Mouse (Mus musculus) heart, adult 2 months (tissue): Measurements from ENCODE around the gene Sptb. TPM values are rescaled to one million over a fixed set of nuclear protein-coding genes. Genes with fewer than 3 reads are reported as not detected.

Source experiments
- DNase-seq, 2 experiments: peaks; one replicate each; pipeline ENCODE4 v3.0.0; 2021
- H3K27ac ChIP-seq: fragments of 200-600 bp; 2 replicates; pipeline ENCODE4 v1.8.1; 2022
- H3K27me3 ChIP-seq: fragments of 200-500 bp; 2 replicates; pipeline ENCODE4 v1.6.1; 2012; ENCODE audit warnings: mild to moderate bottlenecking, low read length, inconsistent platforms, mixed read lengths; ENCODE audit not compliant: control insufficient read depth, insufficient read depth
- H3K36me3 ChIP-seq: fragments of 200-500 bp; 2 replicates; pipeline ENCODE4 v1.6.1; 2012; ENCODE audit warnings: low read length, inconsistent platforms; ENCODE audit not compliant: control insufficient read depth, insufficient read depth
- H3K4me1 ChIP-seq: fragments of 200-500 bp; 2 replicates; pipeline ENCODE4 v1.6.1; 2011; ENCODE audit warnings: low read length; ENCODE audit not compliant: control insufficient read depth, insufficient read depth
- H3K4me3 ChIP-seq: fragments of 200-600 bp; 2 replicates; pipeline ENCODE4 v1.8.1; 2022
- H3K79me2 ChIP-seq: fragments of 200-500 bp; replicated peaks from 2 replicates; pipeline ENCODE4 v1.6.1; 2012; ENCODE audit warnings: mild to moderate bottlenecking, inconsistent platforms, low read length, moderate library complexity, mixed read lengths; ENCODE audit not compliant: control insufficient read depth, insufficient read depth
- H3K9ac ChIP-seq: fragments of 200-500 bp; 2 replicates; pipeline ENCODE4 v1.6.1; 2012; ENCODE audit warnings: low read depth, mild to moderate bottlenecking, control low read depth, inconsistent platforms, low read length, mixed read lengths
- CTCF ChIP-seq: fragments of 200-600 bp; IDR thresholded peaks from 2 replicates; pipeline ENCODE4 v1.8.1; 2022; ENCODE audit warnings: antibody characterized with exemption, mild to moderate bottlenecking, moderate library complexity
- EP300 ChIP-seq: fragments of 200-500 bp; IDR thresholded peaks from 2 replicates; pipeline ENCODE4 v1.6.1; 2011; ENCODE audit warnings: low read depth, low read length, control low read depth; ENCODE audit not compliant: insufficient read depth
- POLR2A ChIP-seq: fragments of 200-500 bp; IDR thresholded peaks from 2 replicates; pipeline ENCODE4 v1.6.1; 2011; ENCODE audit warnings: mild to moderate bottlenecking, low read depth, low read length, control low read depth; ENCODE audit not compliant: insufficient read depth
- WGBS: fragments of 180-500 bp; shearing (Covaris S2); methylation state at CpG from one replicate; pipeline ENCODE4 v1.1.7; 2018; 5-methylcytosine and 5-hydroxymethylcytosine counted together
- intact Hi-C: fragments of 180-260 bp; cut with DNase I; formaldehyde crosslinking; loops from one replicate; pipeline ENCODE4 v1.15.1; 2025
- long read RNA-seq: library from polyadenylated mRNA; stranded (forward); transcript quantifications from one replicate; pipeline ENCODE4 v2.0.0, GENCODE M21; 2021
- polyA plus RNA-seq: library from polyadenylated mRNA; depleted of rRNA; stranded (reverse); fragments of >200 nt; gene quantifications from 2 replicates; pipeline ENCODE4 v1.2.3, GENCODE M21; 2012; rRNA removed
- total RNA-seq, 2 experiments: library from RNA; stranded (reverse); gene quantifications; 2 replicates each; pipeline ENCODE4 v1.2.3; 2021

Gene Sptb
- total RNA-seq (10 to 100 TPM; 81.2 to 96.7 TPM), polyA plus RNA-seq (27.0 and 43.4 TPM in 2 replicates)
- long read RNA-seq, full-length matches to known transcripts: 6 of 33 reads
- long read RNA-seq, partial matches to known transcripts: 18 of 33 reads
- long read RNA-seq, other reads (novel, unspliced or antisense): 9 of 33 reads

DNA sequence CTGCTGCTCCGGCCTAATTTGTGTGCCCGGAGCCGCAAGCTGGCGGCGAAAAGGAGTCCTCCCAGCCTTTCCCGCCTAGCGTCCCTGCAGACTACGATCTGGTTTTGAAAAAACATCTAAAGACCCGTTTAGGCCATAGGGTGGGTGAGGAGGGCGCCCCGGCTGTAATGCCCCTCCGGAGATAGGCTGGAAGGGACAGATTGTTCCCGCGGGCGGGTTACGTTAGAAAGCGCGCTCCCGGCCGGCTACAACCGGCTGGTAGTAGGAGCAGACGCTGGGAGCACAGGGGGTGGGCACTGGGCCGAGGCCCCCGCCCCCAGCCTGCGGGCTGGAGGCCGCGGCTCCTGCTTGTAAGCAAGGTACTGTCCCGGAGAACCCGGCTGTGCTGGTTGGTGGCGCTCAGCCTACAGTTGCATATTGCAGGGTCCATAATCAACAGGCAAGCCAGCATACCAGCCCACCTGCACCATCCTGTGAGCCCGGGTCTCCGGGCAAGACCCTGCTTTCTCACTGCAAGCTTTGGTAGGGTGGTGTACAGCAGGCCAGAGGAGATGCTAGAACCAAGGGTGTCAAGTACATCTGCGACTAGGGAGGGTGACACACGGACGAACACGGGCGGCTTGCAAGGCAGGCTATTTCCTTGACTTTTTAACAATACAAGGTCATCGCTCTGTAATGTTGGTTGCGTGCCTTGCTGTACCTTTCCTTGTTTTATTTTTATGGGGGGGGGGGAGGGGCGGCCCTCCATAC lies at the start of gene Sptb:
TSS of gene Sptb (minus strand) at position 197 of the 750 bp plus-strand sequence.
- no peaks in the 10 kb centered on the region for H3K79me2 ChIP-seq
- TF ChIP-seq POLR2A: no peak
- no peak for TF ChIP-seq EP300
- TF ChIP-seq CTCF: no peak
- H3K4me1 ChIP-seq: no peaks in the 10 kb centered on the region; the same call in 1 of the 2 replicates
- H3K27me3 ChIP-seq: peaks cover 5% of the 10 kb centered on the region
- peak within 1 kb of the TSS; percentile 56 for H3K4me3 ChIP-seq
- WGBS: 4% methylated on average over 40 of the region's 40 CpGs
- H3K9ac ChIP-seq: peak within 1 kb of the TSS; percentile 85
- intact Hi-C loops: loop anchor here (10.0 kb wide), 1 partner anchor 934 kb away; no protein-coding TSS in a partner anchor
- H3K36me3 ChIP-seq: no peaks in the 10 kb centered on the region
- peak within 1 kb of the TSS; percentile 94 for H3K27ac ChIP-seq
- peak; percentile 68 to 69 for DNase-seq

DNA sequence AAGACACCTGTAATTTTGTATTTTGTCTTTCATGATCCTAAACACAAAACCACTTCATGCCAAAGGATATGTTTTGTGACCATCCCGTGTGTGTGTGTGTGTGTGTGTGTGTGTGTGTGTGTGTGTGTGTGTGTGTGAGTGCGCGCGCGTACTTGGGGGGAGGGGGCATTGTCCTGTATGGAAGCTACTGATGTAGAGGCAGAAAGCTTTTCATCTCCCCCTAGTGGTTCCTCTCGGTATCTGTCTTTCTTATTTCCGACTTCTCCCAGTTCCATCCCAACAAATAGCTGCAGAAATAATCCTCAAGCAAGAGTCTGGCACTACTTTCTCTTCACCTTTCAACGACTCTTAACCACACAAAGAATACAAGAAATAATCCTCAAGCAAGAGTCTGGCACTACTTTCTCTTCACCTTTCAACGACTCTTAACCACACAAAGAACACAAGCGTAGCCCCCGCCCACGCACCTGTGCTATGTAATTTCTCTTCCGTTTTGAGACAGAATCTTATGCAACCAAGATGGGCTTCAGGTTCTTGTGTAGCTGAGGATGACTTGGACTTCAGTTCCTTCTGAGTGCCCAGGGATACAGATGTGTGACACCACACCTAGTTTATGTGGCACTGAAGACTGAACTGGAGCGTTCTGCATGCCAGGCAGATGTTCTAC lies 42.4 kb upstream of the Sptb start:
- no peaks in the 10 kb centered on the region for H3K27me3 ChIP-seq
- H3K79me2 ChIP-seq: no peaks in the 10 kb centered on the region
- TF ChIP-seq CTCF: peak; percentile 70
- TF ChIP-seq POLR2A: no peak
- H3K4me3 ChIP-seq: no peak overlapping the region
- intact Hi-C loops: no loop called here
- H3K27ac ChIP-seq: no peak overlapping the region
- H3K4me1 ChIP-seq: no peaks in the 10 kb centered on the region
- no peaks in the 10 kb centered on the region for H3K36me3 ChIP-seq
- no peak overlapping the region for H3K9ac ChIP-seq
- DNase-seq: no peak
- 45% methylated on average over 14 of the region's 14 CpGs for WGBS

DNA sequence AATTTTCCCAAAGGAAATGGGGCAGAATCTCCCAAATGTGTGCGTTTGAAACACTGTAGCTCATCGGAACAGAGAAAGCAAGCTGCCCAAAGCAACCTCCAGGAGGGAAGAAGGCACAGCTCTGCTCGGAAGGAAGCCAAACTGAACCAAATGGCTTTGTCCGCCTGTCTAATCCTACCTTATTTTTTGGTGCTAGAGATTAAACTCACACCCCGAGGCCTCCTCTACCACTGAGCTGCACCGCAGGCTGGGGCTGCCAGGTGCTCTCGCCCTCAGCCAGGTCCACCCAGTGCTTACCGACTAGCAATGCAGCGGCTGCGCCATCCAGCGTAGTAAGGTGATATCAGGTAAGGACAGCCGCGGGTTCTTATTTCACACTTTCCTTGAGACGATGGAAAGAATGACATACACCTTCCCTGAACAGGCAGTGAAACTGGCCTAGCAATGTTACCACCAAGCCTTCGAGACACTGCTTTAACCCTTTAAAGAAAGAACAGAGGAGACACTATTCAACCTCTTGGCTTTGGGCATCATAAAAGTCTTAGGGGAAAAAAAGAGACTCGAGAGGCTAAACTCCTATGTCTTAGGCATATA lies 40.6 kb upstream of the Sptb start:
- no peaks in the 10 kb centered on the region for H3K4me1 ChIP-seq
- intact Hi-C loops: no loop called here
- H3K79me2 ChIP-seq: no peaks in the 10 kb centered on the region
- H3K27me3 ChIP-seq: no peaks in the 10 kb centered on the region
- TF ChIP-seq POLR2A (no peak), CTCF (no peak), EP300 (no peak)
- DNase-seq: no peak
- H3K27ac ChIP-seq: no peak overlapping the region
- WGBS: 84% methylated on average over 16 of the region's 16 CpGs
- H3K9ac ChIP-seq: no peak overlapping the region
- no peaks in the 10 kb centered on the region for H3K36me3 ChIP-seq
- H3K4me3 ChIP-seq: no peak overlapping the region

DNA sequence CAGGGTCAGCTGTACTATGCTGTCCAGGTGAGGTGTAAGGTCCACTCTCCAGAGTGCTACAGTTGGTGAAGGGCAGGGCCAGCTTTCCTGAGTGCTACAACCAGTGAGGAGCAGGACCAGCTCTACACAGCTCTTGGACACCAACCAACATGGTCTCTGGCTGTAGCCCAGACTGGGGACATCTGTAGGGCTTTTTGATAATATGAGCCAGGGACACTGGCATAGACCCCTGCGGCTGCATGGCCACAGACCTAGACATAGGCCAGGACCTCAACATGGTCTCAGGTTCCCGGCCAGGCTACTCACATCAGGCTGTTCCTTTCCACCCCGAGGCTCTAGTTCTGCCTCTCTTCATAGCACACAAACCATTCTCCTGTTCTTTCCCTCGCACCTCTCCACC lies 17.6 kb upstream of the Sptb start:
- Histone ChIP-seq H3K36me3 (no peaks in the 10 kb centered on the region), H3K9ac (no peak overlapping the region), H3K4me3 (no peak overlapping the region), H3K27ac (no peak overlapping the region), H3K4me1 (no peaks in the 10 kb centered on the region), H3K27me3 (no peaks in the 10 kb centered on the region), H3K79me2 (no peaks in the 10 kb centered on the region)
- intact Hi-C loops: loop anchor here (10.0 kb wide), 1 partner anchor 233 kb away; no protein-coding TSS in a partner anchor
- TF ChIP-seq CTCF: no peak
- no peak for TF ChIP-seq POLR2A
- no peak for TF ChIP-seq EP300
- WGBS: 84% methylated on average over 4 of the region's 4 CpGs
- DNase-seq: no peak

- intact Hi-C loops: loop anchor here (10.0 kb wide), 1 partner anchor 227 kb away; no protein-coding TSS in a partner anchor
- Histone ChIP-seq H3K4me3 (no peak overlapping the region), H3K36me3 (no peaks in the 10 kb centered on the region), H3K9ac (no peak overlapping the region), H3K4me1 (no peaks in the 10 kb centered on the region), H3K27me3 (no peaks in the 10 kb centered on the region), H3K79me2 (no peaks in the 10 kb centered on the region), H3K27ac (no peak overlapping the region)
- DNase-seq: no peak
- 60% methylated on average over 3 of the region's 3 CpGs for WGBS
- TF ChIP-seq EP300 (no peak), POLR2A (no peak), CTCF (no peak)
Observed at GRCm38 (mm10) chr12:76722026-76722425, 11.7 kb upstream of the Sptb start.
